Mouse (Mus musculus) adrenal gland, adult 8-10 months (tissue): ENCODE results near the gene Krt17. TPM values are rescaled to one million over a fixed set of nuclear protein-coding genes. Genes with fewer than 3 reads are reported as not detected.
"Not testable (repeated sequence)": the region's sequence is repeated elsewhere in the genome, so short reads cannot be mapped to it uniquely, and the experiment has no call there.

Experiments
- DNase-seq: peaks from one replicate; pipeline ENCODE4 v3.0.0; 2022
- total RNA-seq, 4 experiments: library from RNA; stranded (reverse); gene quantifications; 2 replicates each; pipeline ENCODE4 v1.2.4; 2022

Krt17 gene
- not detected for total RNA-seq

DNA sequence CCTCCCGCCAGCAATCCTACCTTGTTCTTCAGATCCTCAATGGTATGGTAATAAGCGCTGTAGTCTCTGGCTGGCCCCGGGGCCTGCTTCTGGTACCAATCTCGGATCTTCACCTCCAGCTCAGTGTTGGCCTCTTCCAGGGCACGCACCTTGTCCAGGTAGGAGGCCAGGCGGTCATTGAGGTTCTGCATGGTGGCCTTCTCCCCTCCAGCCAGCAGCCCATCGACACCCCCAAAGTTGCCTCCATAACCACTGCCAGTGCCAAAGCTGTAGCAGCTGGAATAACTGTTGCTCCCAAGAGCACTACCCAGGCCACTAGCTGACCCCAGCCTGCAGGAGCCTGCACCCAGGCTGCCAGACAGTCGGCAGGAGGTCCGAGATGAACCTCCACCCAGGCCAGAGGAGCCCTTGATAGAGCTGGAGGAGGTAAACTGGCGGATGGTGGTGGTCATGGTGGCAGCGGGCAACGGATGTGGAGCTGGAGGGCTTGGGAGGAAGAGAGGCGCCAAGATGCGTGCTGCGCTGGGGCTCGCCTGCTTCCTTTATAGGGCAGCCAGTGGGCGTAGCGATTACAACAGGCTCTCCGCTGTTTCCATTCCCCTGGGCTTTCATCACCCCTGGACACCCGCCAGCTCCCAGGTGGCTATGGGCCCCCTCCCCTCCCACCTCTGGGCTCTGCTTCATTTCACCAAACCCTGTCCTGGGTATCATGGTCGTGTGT lies at the start of gene Krt17:
Gene Krt17, minus strand, starts transcription at position 516 of the 721 bp plus-strand sequence.
- no peak for DNase-seq

DNA sequence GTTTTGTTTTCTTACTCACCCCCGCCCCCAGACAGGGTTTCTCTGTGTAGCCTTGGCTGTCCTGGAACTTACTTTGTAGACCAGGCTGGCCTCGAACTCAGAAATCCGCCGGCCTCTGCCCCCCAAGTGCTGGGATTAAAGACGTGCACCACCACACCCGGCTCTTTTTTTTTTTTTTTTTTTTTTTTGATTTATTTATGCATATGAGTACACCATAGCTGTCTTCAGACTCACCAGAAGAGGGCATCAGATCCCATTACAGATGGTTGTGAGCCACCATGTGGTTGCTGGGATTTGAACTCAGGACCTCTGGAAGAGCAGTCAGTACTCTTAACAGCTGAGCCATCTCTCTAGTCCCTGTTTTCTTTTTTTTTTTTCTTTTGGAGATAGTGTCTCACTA lies 47.8 kb upstream of the Krt17 start:
- DNase-seq: not testable (repeated sequence)

- no peak for DNase-seq
Observed at GRCm38 (mm10) chr11:100307900-100308299, 47.1 kb upstream of the Krt17 start.

GRCm38 (mm10) chr11:100301292-100301691 lies 40.5 kb upstream of the Krt17 start:
- DNase-seq: no peak

DNA sequence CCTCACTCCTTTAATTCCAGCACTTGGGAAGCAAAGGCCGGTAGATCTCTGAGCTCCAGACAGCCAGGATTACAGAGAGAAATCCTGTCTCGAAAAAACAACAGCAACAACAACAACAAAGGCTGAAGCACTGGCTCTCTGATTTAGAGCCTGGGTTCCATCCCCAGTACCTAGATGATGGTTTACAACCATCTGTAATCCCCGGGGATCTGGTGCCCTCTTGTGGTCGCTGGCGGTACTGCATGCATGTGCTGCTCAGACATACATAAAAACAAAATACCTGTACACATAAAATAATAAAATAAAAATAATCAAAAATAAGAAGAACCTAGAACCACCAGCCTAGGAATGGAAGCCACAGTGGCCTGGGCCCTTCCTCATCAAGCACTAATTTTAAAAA lies 39.5 kb upstream of the Krt17 start:
- DNase-seq: no peak

GRCm38 (mm10) chr11:100298274-100299036 lies 37.6 kb upstream of the Krt17 start:
- DNase-seq: no peak

GRCm38 (mm10) chr11:100297801-100298200 lies 37.0 kb upstream of the Krt17 start:
- no peak for DNase-seq

DNA sequence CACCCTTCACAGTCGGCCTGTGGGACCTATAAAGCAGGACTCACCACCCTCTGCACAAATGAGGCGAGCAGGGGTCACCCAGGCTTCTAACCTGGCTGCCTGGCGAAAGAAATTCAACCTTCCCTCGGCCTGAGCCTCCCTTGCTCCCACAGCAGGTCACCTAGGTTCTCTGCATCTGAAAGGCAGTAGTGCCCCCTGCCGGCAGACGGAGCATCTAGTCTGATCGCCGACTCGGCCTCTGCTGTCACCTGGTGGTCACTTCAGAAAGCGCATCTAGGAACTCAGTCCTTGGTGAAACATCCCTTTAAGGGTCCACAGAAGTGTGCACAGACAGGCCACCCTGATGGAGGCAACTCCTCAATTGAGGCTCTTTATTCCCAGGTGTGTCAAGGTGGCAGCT lies 34.5 kb upstream of the Krt17 start:
- DNase-seq: no peak

DNA sequence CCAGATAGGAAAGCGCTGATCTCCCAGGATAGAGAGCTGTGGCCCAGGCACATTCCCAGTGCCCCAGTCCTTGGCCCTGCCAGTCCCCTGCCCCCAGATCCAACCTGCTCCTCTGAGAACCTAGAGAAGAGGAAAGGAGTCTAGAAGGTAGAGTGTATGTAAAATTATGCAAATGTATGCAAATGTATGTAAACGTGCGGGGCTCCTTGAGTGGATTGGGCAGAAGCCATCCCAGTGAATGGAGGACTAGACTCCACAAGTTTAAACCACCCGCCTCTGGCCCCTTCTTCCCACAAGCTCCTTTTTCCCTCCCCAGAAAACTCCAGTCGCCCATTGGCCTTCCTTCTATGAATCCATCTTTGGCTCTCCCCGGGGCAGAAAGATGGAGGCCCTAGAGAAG lies 32.1 kb upstream of the Krt17 start:
- no peak for DNase-seq

GRCm38 (mm10) chr11:100290235-100290634 lies 29.4 kb upstream of the Krt17 start:
- DNase-seq: no peak

DNA sequence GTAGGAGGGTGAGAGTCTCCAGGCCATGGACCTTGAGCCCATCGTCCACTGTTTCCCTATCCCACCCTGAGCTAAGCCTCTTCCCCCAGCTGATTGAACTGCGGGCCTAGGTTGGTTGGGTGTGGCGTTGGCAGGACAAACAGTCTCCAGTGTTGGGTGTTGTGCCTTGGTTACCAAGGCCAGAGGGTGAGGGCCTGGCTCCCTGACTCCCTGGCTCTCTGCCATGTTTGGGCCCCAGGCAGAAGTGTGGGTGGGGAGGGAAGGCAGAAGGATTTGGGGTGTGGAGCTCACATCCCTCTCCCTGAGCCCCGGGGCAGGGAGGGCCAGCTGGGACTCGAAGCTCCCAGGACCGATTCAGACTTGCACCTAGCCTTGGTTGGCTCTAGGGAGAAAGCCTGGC lies 28.1 kb upstream of the Krt17 start:
- DNase-seq: no peak

DNA sequence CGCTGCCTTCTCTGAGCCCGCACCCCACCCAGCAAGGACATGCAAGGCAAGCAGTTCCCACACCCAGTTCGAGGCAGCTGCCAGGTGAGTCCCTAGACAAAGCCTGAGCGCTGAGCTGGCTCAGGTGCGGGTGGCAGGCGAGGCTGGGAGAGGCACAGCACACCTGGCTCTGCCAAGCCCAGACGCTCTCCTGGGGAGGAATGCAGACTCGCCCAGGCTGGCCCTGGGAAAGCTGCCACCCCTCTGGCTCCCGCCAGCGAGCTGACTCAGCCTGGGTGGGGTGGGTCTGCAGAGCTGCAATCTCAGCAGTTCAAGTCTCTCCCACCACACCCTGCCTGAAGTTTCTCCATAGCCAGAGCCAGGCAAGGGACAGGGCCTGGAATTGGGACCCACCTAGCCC lies 26.2 kb upstream of the Krt17 start:
- DNase-seq: no peak

GRCm38 (mm10) chr11:100284988-100285387 lies 24.2 kb upstream of the Krt17 start:
- DNase-seq: no peak

DNA sequence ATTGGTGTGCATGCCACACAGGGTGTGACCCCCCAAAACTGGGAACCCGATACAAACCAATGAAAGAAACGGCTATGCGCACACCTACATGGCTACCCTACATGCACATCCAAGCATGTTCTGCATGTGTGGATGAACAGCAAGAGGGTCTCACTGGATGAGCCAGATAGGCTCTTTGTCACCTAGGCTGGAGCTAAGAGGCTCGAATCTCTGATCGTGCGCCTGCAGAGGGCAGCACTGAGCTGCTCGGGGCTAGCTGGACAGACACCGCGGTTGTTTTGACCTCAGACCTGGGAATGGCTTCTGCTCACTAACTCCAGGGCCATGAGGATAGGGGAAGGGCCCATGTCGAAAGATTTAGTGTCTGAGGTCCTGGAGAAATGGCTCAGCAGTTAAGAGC lies 21.7 kb upstream of the Krt17 start:
- DNase-seq: peak; percentile 54

GRCm38 (mm10) chr11:100281596-100282544 lies 21.0 kb upstream of the Krt17 start:
- DNase-seq: peak; percentile 55

GRCm38 (mm10) chr11:100278759-100279158 lies 17.9 kb upstream of the Krt17 start:
- no peak for DNase-seq

DNA sequence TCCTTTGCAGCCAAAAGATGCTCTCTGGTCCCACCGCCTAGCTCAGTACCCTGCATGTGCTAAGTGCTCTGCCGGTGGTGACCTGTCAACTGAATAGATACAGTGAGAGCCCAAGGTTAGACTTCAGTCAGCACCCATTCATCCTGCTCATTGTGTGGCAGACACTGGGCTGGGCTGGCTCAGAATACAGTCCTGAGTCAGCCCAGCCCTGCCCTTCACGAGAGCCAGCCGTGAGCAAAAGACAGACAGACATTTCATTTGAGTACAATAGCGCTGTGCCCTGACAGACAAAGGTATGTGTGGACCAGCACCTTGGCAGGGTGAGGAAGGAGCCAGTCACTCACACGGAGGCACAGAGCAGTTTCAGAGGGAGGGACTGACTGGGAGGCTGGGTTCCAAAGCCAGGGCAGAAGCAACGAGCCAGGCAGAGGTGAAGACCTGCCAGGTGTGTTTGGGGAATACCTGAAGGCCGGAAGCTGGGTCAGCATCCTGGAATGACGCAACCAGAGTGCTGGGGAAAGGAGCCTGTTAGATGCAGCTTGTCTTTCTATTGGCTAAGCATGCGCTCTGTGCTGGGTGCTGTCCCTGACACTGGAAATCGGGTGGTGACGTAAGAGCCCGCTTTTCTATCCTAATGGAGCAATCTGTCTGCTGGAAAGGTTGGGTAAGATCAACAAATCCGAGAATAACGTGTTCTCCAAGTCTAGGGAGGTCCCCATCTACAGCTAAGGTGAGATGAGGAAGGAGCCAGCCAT lies 17.1 kb upstream of the Krt17 start:
- DNase-seq: no peak

- DNase-seq: no peak
Observed at GRCm38 (mm10) chr11:100275466-100275865, 14.6 kb upstream of the Krt17 start.

GRCm38 (mm10) chr11:100274719-100275118 lies 13.9 kb upstream of the Krt17 start:
- no peak for DNase-seq

DNA sequence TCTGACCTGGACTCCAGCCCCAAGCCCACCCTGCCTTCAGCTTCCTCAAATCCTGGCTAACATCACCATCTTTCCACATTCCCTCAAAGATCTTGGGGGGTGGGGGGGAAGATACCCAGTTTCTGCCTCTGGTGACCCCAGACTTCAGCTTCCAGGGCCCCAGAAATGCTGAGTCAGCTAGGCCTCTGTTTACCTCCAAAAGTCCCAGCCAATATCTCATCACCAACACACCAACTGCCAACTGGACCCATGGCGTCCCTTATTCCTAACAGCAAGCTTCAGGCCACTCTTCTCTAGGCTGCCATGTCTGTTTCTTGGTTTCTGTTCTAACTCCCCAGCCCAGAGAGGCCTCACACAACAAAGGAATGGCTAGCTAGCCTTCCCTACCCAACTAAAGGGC lies 11.0 kb upstream of the Krt17 start:
- no peak for DNase-seq

DNA sequence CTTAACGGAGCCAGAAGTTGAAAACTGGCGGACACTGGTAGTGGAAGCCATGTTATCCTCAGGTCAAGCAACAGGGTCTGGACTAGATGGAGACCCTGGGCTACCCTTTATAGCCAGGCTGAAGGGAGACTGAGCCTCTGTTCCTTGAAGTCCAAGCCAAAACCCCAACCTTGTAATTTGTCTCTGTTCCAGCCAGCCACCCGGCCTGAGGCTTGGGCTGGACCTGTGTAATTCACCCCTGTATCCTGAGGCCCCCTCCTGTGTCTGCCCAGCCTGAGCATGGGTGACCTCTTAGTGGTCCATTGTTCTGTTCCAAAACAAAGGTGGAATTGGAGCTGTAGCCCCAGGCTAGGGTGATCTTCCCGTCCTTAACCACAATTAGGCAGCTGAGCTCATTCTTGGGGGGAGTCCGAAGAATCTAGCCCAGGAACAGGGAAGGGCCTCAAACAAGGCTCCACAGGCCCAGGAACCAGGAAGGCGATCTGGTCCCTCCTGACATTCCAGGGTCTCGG lies 9.0 kb upstream of the Krt17 start, which contains the start of gene Krt42:
Gene Krt42, minus strand, starts transcription at position 51 of the 512 bp plus-strand sequence.
- DNase-seq: no peak
